Mouse (Mus musculus) large intestine, adult 2 months (tissue): ENCODE data around the gene Zfp467. TPM values are rescaled to one million over a fixed set of nuclear protein-coding genes. Genes with fewer than 3 reads are reported as not detected.

Experiments used
- DNase-seq: peaks from one replicate; pipeline ENCODE4 v3.0.0-alpha.2; 2012; ENCODE audit warnings: low read depth, low spot score
- WGBS: fragments of 180-500 bp; shearing (Covaris S2); methylation state at CpG from one replicate; pipeline ENCODE4 v1.1.7; 2018; 5-methylcytosine and 5-hydroxymethylcytosine counted together
- polyA plus RNA-seq: library from polyadenylated mRNA; depleted of rRNA; stranded (reverse); fragments of >200 nt; gene quantifications from 2 replicates; pipeline ENCODE4 v1.2.3, GENCODE M21; 2012

Zfp467 gene
- polyA plus RNA-seq, 1 experiment: 19.4 TPM

GRCm38 (mm10) chr6:48443592-48444309 lies 1.9 kb downstream of the Zfp467 start:
- WGBS: 5% methylated on average over 19 of the region's 19 CpGs
- DNase-seq: peak; percentile 77

- DNase-seq: no peak
- 63% methylated on average over 13 of the region's 14 CpGs for WGBS
Measured at GRCm38 (mm10) chr6:48440306-48441014, 5.2 kb downstream of the Zfp467 start.

GRCm38 (mm10) chr6:48439654-48440053 lies 6.0 kb downstream of the Zfp467 start:
- no peak for DNase-seq

- WGBS: 90% methylated on average over 55 of the region's 55 CpGs
- no peak for DNase-seq
Measured at GRCm38 (mm10) chr6:48438475-48439125, 7.0 kb downstream of the Zfp467 start.

- WGBS: 93% methylated on average over 35 of the region's 35 CpGs
- no peak for DNase-seq
Measured at GRCm38 (mm10) chr6:48437679-48438376, 7.8 kb downstream of the Zfp467 start.

GRCm38 (mm10) chr6:48435706-48436349 lies 9.8 kb downstream of the Zfp467 start:
- WGBS: 75% methylated on average over 5 of the region's 5 CpGs
- no peak for DNase-seq

GRCm38 (mm10) chr6:48435111-48435510 lies 10.5 kb downstream of the Zfp467 start:
- no peak for DNase-seq
- 41% methylated on average over 5 of the region's 5 CpGs for WGBS

- WGBS: 60% methylated on average over 6 of the region's 6 CpGs
- no peak for DNase-seq
Measured at GRCm38 (mm10) chr6:48434651-48435050, 11.0 kb downstream of the Zfp467 start.

GRCm38 (mm10) chr6:48432893-48433816 lies 12.5 kb downstream of the Zfp467 start:
- DNase-seq: no peak
- 37% methylated on average over 12 of the region's 12 CpGs for WGBS

GRCm38 (mm10) chr6:48430748-48431147 lies 14.9 kb downstream of the Zfp467 start:
- 75% methylated on average over 5 of the region's 5 CpGs for WGBS

GRCm38 (mm10) chr6:48428769-48429557 lies 16.7 kb downstream of the Zfp467 start:
- no peak for DNase-seq
- 65% methylated on average over 4 of the region's 4 CpGs for WGBS

More at GRCm38 (mm10) chr6:48430748-48431147, 14.9 kb downstream of the Zfp467 start:
- DNase-seq: no peak

- no peak for DNase-seq
- WGBS: 82% methylated on average over 5 of the region's 5 CpGs
Measured at GRCm38 (mm10) chr6:48426956-48427355, 18.7 kb downstream of the Zfp467 start.

GRCm38 (mm10) chr6:48424074-48424473 lies 21.6 kb downstream of the Zfp467 start:
- no peak for DNase-seq
- whole genome bisulfite sequencing: 67% methylated on average over 5 of the region's 5 CpGs

GRCm38 (mm10) chr6:48423336-48423735 lies 22.3 kb downstream of the Zfp467 start:
- WGBS: 90% methylated on average over 3 of the region's 3 CpGs
- DNase-seq: no peak

- 39% methylated on average over 2 of the region's 2 CpGs for WGBS
- DNase-seq: no peak
Measured at GRCm38 (mm10) chr6:48420647-48421046, 25.0 kb downstream of the Zfp467 start.

- DNase-seq: no peak
- WGBS: 57% methylated on average over 2 of the region's 2 CpGs
Measured at GRCm38 (mm10) chr6:48416486-48416885, 29.1 kb downstream of the Zfp467 start.

- DNase-seq: no peak
- 96% methylated on average over 7 of the region's 7 CpGs for WGBS
Measured at GRCm38 (mm10) chr6:48415636-48416035, 30.0 kb downstream of the Zfp467 start.

- WGBS: 90% methylated on average over 1 of the region's 1 CpGs
- DNase-seq: no peak
Measured at GRCm38 (mm10) chr6:48414886-48415285, 30.7 kb downstream of the Zfp467 start.
